Mouse (Mus musculus): ENCODE results near the gene Gm38431.

Gene Gm38431

GRCm38 (mm10) chr9:21022288-21022687, 69.5 kb downstream of the Gm38431 start:
- in situ Hi-C loops (cut with MboI): loop anchor here (25.0 kb wide), 1 partner anchor 115 kb away; the partner anchor contains the start of genes Cdc37 and Tyk2

GRCm38 (mm10) chr9:21021363-21021762, 70.4 kb downstream of the Gm38431 start:
- in situ Hi-C loops (cut with MboI): loop anchor here (25.0 kb wide), 1 partner anchor 116 kb away; the partner anchor contains the start of genes Cdc37 and Tyk2

- in situ Hi-C loops (cut with MboI): loop anchor here (25.0 kb wide), 1 partner anchor 119 kb away; the partner anchor contains the start of genes Cdc37 and Tyk2
Observed at GRCm38 (mm10) chr9:21018600-21018999, 73.2 kb downstream of the Gm38431 start.

All from mature B cell (primary cell).